19 mouse cellular contexts compared by ENCODE assay signal in genomic region chr3:126276008-126276700, GRCm38 (mm10).
A peak's percentile ranks its signal among the peaks of the same experiment; 100 is the strongest.
DNase-seq lines count a peak whose midpoint lies in the region; ATAC-seq lines count a peak whose summit lies in the region.
"Had no signal": no experiment of that assay in that cellular context is flagged by ENCODE, and none has a peak within 500 bp of the region (broad histone marks: within the 10 kb centered on the region; RNA-seq: fewer than 3 reads in every experiment).

No protein-coding gene starts in this region.

- intact Hi-C loops in left cerebral cortex, postnatal 10 days (cut with DNase I): no loop called here

- H3K4me2 ChIP-seq in embryonic facial prominence, embryonic 14.5 days (ENCODE audit: low read depth, low read length): no peak overlapping the region

- peak; percentile 22 to 25 for DNase-seq in cerebellum, adult 18-20 months
- DNase-seq in cerebellum, postnatal 4 days (ENCODE audit: low spot score in 2 of 2): no peak
- peak; percentile 3 to 10 for DNase-seq in left cerebral cortex, adult 9 months (ENCODE audit: low spot score in 2 of 2)
- no peak for DNase-seq in left cerebral cortex, postnatal 10 days (ENCODE audit: extremely low spot score in 1 of 2, low spot score in 2 of 2)
- DNase-seq in Muller cell, postnatal 12 days (ENCODE audit: inconsistent ontology term): peak; percentile 45
- peak; percentile 76 for DNase-seq in embryonic facial prominence, embryonic 14.5 days (ENCODE audit: low spot score)
- no peak for DNase-seq in yolk sac, embryonic 10.5 days (ENCODE audit: low spot score)
- DNase-seq in gastrocnemius, adult 18-20 months (ENCODE audit: low spot score): no peak
- DNase-seq: adrenal gland, adult 8-10 months; gastrocnemius, postnatal 14 days; kidney, adult 8-10 months; kidney, postnatal 4 days; layer of hippocampus, postnatal 36 days; right cerebral cortex, postnatal 14 days had no signal

- ATAC-seq in embryonic facial prominence, embryonic 14.5 days (ENCODE audit: low read depth): peak; percentile 44; the same call in 1 of the 2 replicates
- ATAC-seq: forebrain, embryonic 16.5 days had no signal

- H3K27ac ChIP-seq in embryonic facial prominence, embryonic 14.5 days (replicated peaks; ENCODE audit: low read depth, low read length): no peak overlapping the region
- H3K27ac ChIP-seq: heart, embryonic 10.5 days; liver, embryonic 14.5 days; midbrain, embryonic 10.5 days had no signal

- H3K9ac ChIP-seq in embryonic facial prominence, embryonic 14.5 days (ENCODE audit: low read depth, low read length): no peak overlapping the region
- H3K9ac ChIP-seq: liver, embryonic 14.5 days had no signal

- no peaks in the 10 kb centered on the region for H3K27me3 ChIP-seq in embryonic facial prominence, embryonic 14.5 days (replicated peaks; ENCODE audit: control insufficient read depth, insufficient read depth, low read length)

- no peaks in the 10 kb centered on the region for H3K9me3 ChIP-seq in embryonic facial prominence, embryonic 14.5 days (ENCODE audit: control insufficient read depth, low read length)
- H3K9me3 ChIP-seq: heart, embryonic 10.5 days; midbrain, embryonic 10.5 days had no signal

- WGBS in embryonic facial prominence, embryonic 14.5 days: 45% methylated on average over 3 of the region's 3 CpGs

- no peaks in the 10 kb centered on the region for H3K4me1 ChIP-seq in embryonic facial prominence, embryonic 14.5 days (ENCODE audit: control insufficient read depth, insufficient read depth, low read length)
- H3K4me1 ChIP-seq: heart, embryonic 10.5 days; midbrain, embryonic 10.5 days had no signal

- no peaks in the 10 kb centered on the region for H3K36me3 ChIP-seq in embryonic facial prominence, embryonic 14.5 days (ENCODE audit: control insufficient read depth, insufficient read depth, low read length)
- H3K36me3 ChIP-seq: heart, embryonic 10.5 days; midbrain, embryonic 10.5 days had no signal

- H3K4me3 ChIP-seq in embryonic facial prominence, embryonic 14.5 days (ENCODE audit: low read depth, low read length): no peak overlapping the region
- H3K4me3 ChIP-seq: erythroblast, embryonic 14.5 days; heart, embryonic 10.5 days; midbrain, embryonic 10.5 days had no signal

Comparison
In these comparisons a context has a peak if more than half of its experiments do, and no peak if none do; other contexts are left out.
1. DNase-seq: peak in cerebellum, adult 18-20 months (2 of 2), left cerebral cortex, adult 9 months (2 of 2), Muller cell, postnatal 12 days (single experiment) and embryonic facial prominence, embryonic 14.5 days (single experiment); none in cerebellum, postnatal 4 days (0 of 2), left cerebral cortex, postnatal 10 days (0 of 2), yolk sac, embryonic 10.5 days (single experiment) and gastrocnemius, adult 18-20 months (single experiment).